Mouse (Mus musculus): Measurements from ENCODE around the gene Prdm11.

DNA sequence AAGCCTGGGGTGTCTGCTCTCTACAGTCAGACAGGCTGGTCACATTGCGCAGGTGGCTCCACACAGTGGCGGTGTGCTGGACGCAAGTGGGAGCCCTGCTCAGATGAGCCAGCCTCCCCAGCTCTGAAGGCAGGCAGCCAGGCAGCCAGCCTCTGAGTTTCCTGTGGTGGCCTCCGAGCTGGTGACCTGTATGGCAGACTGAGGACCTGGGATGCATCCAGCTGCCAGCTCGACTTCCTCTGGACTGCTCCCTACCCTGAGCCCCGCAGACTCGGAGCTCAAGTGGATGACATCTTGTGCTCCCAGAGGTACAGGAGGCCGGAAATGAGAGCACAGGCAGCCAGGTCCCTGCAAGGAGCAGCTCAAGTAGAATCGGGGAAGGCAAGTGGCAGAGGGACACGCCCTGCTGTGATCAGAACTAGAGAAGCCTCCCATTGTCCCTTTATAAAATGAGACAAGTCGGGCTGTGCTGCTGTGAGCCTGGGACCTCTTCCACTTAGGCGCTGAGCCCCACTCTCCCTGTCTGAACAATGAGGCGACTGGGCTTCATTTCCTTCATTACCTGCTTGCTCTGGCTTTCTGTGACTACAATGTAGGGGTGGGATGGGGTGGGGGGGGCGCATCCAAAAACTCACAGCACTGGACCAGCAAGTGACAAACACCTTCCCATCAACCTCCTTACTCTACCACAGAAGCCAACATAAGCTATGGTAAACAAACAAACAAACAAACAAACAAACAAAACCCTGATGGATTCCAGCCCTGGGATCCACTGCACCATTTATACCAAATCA lies 16.5 kb downstream of the Prdm11 start:
- TF ChIP-seq CTCF (IDR thresholded peaks at IDR 0.05; ENCODE audit: borderline replicate concordance, insufficient read depth, low read length) (no peak), POLR2A (IDR thresholded peaks at IDR 0.05; ENCODE audit: low read depth, low read length) (no peak)
